ENCODE assay signal across 8 mouse cellular contexts in genomic region chrX:136708168-136708681, GRCm38 (mm10). TPM values are rescaled to one million over a fixed set of nuclear protein-coding genes. Genes with fewer than 3 reads are reported as not detected.
A peak's percentile ranks its signal among the peaks of the same experiment; 100 is the strongest.
DNase-seq lines count a peak whose midpoint lies in the region.

No protein-coding gene starts in this region.

- peak; percentile 55 for DNase-seq in adrenal gland, adult 2 months
- peak; percentile 58 for DNase-seq in cerebellum, postnatal 25 days
- peak; percentile 36 to 41 for DNase-seq in frontal cortex, postnatal 36 days (ENCODE audit: low spot score in 2 of 2)
- DNase-seq in induced T-regulatory cell, adult 2 months (ENCODE audit: low read depth): peak; percentile 21
- DNase-seq in left cerebral cortex, adult 9 months (ENCODE audit: low spot score in 2 of 2): peak; percentile 18 to 34
- peak; percentile 50 to 63 for DNase-seq in lung, postnatal 4 days
- DNase-seq in retina, postnatal 1 day: peak; percentile 79
- DNase-seq in c-Kit-positive CD71-positive TER-119-positive erythroid progenitor cells, embryonic 14.5 days (ENCODE audit: low spot score): no peak

RNA-seq across cellular contexts. Expression of gene Tceal1, which starts 0.4 kb away (rescaled TPM):
- 10 to 100 TPM; 10.3 to 11.8 TPM for total RNA-seq in adrenal gland, adult 2 months (2021)
- 0.81 and 1.1 TPM in 2 replicates for polyA plus RNA-seq in adrenal gland, adult 2 months (2012; rRNA removed)

RNA-seq across cellular contexts. Expression of gene Morf4l2, which starts 35.3 kb away (rescaled TPM):
- 100 to 1,000 TPM; 323 to 342 TPM for total RNA-seq in adrenal gland, adult 2 months (2021)
- 10.3 and 10.5 TPM in 2 replicates for polyA plus RNA-seq in adrenal gland, adult 2 months (2012; rRNA removed)
